Mouse (Mus musculus) neural tube, embryonic 14.5 days (tissue): ENCODE data around the gene Krt5. TPM values are rescaled to one million over a fixed set of nuclear protein-coding genes. Genes with fewer than 3 reads are reported as not detected.
"Not testable (repeated sequence)": the region's sequence is repeated elsewhere in the genome, so short reads cannot be mapped to it uniquely, and the experiment has no call there.

Experiments
- ATAC-seq: fragments of 200-750 bp; cut with Nextera tagmentation; 2 replicates; pipeline ENCODE4 v1.8.0; 2017; ENCODE audit warnings: low read depth, mild to moderate bottlenecking, moderate TSS enrichment, moderate library complexity
- H3K27ac ChIP-seq: fragments of 300-500 bp; sonication (generic); 2 replicates; pipeline ENCODE4 v1.5.1; 2014; ENCODE audit warnings: low read depth, mild to moderate bottlenecking, control low read depth, low read length, moderate library complexity, mixed read lengths
- H3K27me3 ChIP-seq: fragments of 300-500 bp; sonication (generic); 2 replicates; pipeline ENCODE4 v1.6.1; 2014; ENCODE audit warnings: low read length; ENCODE audit not compliant: control insufficient read depth, insufficient read depth
- H3K36me3 ChIP-seq: fragments of 300-500 bp; sonication (generic); 2 replicates; pipeline ENCODE4 v1.6.1; 2014; ENCODE audit warnings: low read length, mixed read lengths; ENCODE audit not compliant: control insufficient read depth, insufficient read depth
- H3K4me1 ChIP-seq: fragments of 300-500 bp; sonication (generic); 2 replicates; pipeline ENCODE4 v1.6.1; 2014; ENCODE audit warnings: low read length; ENCODE audit not compliant: control insufficient read depth, insufficient read depth
- H3K4me2 ChIP-seq: fragments of 300-500 bp; sonication (generic); 2 replicates; pipeline ENCODE4 v1.6.1; 2014; ENCODE audit warnings: mild to moderate bottlenecking, low read depth, low read length, control low read depth
- H3K4me3 ChIP-seq: fragments of 300-500 bp; sonication (generic); 2 replicates; pipeline ENCODE4 v1.5.1; 2014; ENCODE audit warnings: low read depth, low read length, control low read depth, mixed read lengths
- H3K9ac ChIP-seq: fragments of 300-500 bp; sonication (generic); replicated peaks from 2 replicates; pipeline ENCODE4 v1.6.1; 2014; ENCODE audit warnings: low read depth, mild to moderate bottlenecking, control low read depth, low read length, mixed read lengths
- H3K9me3 ChIP-seq: fragments of 300-500 bp; sonication (generic); 2 replicates; pipeline ENCODE4 v1.6.1; 2016; ENCODE audit warnings: low read length; ENCODE audit not compliant: control insufficient read depth
- WGBS: fragments of 180-500 bp; shearing (Covaris S2); extraction: QIAGEN DNeasy Blood & Tissue Kit; methylation state at CpG from one replicate; pipeline ENCODE4 v1.1.7; 2014; 5-methylcytosine and 5-hydroxymethylcytosine counted together
- polyA plus RNA-seq: library from polyadenylated mRNA; unstranded; fragments of >200 nt; fragmentation: Nextera tagmentation; extraction: Ambion mirVana; gene quantifications from 2 replicates; pipeline ENCODE4 v1.2.1, GENCODE M21; 2014

The Krt5 gene
- polyA plus RNA-seq, 1 experiment from 2014 or later, result not detected

GRCm38 (mm10) chr15:101704066-101704465 is 8.6 kb downstream of the Krt5 start:
- Histone ChIP-seq H3K9me3 (no peaks in the 10 kb centered on the region), H3K36me3 (no peaks in the 10 kb centered on the region), H3K4me1 (no peaks in the 10 kb centered on the region), H3K27me3 (no peaks in the 10 kb centered on the region), H3K4me3 (no peak overlapping the region), H3K9ac (no peak overlapping the region), H3K27ac (no peak overlapping the region), H3K4me2 (no peak overlapping the region)
- 71% methylated on average over 4 of the region's 4 CpGs for WGBS
- no peak for ATAC-seq

DNA sequence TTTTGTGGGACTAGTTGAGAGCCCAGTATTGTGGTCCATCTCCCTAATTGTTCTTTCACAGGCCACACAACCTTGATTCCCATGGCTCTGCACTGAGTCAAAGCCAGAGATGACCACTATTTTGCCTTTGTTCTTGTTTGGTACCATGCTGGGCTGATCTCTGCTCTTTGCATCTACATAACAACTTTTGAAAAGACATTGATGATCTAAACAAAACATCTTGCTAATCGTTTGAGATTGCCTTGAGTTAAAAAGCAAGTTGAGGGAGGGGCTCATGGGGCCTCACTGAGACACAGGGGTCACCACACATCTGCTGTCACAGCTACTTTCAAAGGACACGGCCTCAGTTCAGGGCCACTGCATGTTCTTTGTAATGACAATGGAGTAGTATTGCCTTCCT is 10.3 kb downstream of the Krt5 start:
- WGBS, result 6% methylated on average over 2 of the region's 2 CpGs
- H3K27me3 ChIP-seq, result no peaks in the 10 kb centered on the region
- no peaks in the 10 kb centered on the region for H3K9me3 ChIP-seq
- no peak overlapping the region for H3K27ac ChIP-seq
- H3K36me3 ChIP-seq, result no peaks in the 10 kb centered on the region
- H3K4me3 ChIP-seq, result no peak overlapping the region
- no peak for ATAC-seq
- H3K9ac ChIP-seq, result no peak overlapping the region
- H3K4me1 ChIP-seq, result no peaks in the 10 kb centered on the region
- H3K4me2 ChIP-seq, result no peak overlapping the region

- no peaks in the 10 kb centered on the region for H3K4me1 ChIP-seq
- no peak for ATAC-seq
- H3K9me3 ChIP-seq, result no peaks in the 10 kb centered on the region
- no peak overlapping the region for H3K9ac ChIP-seq
- no peaks in the 10 kb centered on the region for H3K27me3 ChIP-seq
- 92% methylated on average over 8 of the region's 8 CpGs for WGBS
- H3K27ac ChIP-seq, result no peak overlapping the region
- H3K36me3 ChIP-seq, result no peaks in the 10 kb centered on the region
- H3K4me2 ChIP-seq, result no peak overlapping the region
- H3K4me3 ChIP-seq, result no peak overlapping the region
Observed at GRCm38 (mm10) chr15:101699866-101700265, 12.8 kb downstream of the Krt5 start.

GRCm38 (mm10) chr15:101699192-101699591 is 13.5 kb downstream of the Krt5 start:
- Histone ChIP-seq H3K4me1 (no peaks in the 10 kb centered on the region), H3K4me2 (no peak overlapping the region), H3K9me3 (no peaks in the 10 kb centered on the region), H3K9ac (no peak overlapping the region), H3K36me3 (no peaks in the 10 kb centered on the region), H3K27me3 (no peaks in the 10 kb centered on the region), H3K27ac (no peak overlapping the region), H3K4me3 (no peak overlapping the region)
- no peak for ATAC-seq
- WGBS, result 75% methylated on average over 3 of the region's 3 CpGs

- H3K36me3 ChIP-seq, result no peaks in the 10 kb centered on the region
- no peak overlapping the region for H3K27ac ChIP-seq
- no peaks in the 10 kb centered on the region for H3K27me3 ChIP-seq
- no peak for ATAC-seq
- H3K4me3 ChIP-seq, result no peak overlapping the region
- H3K4me1 ChIP-seq, result no peaks in the 10 kb centered on the region
- H3K9ac ChIP-seq, result no peak overlapping the region
- 75% methylated on average over 8 of the region's 8 CpGs for WGBS
- H3K4me2 ChIP-seq, result no peak overlapping the region
- H3K9me3 ChIP-seq, result no peaks in the 10 kb centered on the region
Observed at GRCm38 (mm10) chr15:101697326-101698188, 15.1 kb downstream of the Krt5 start.

- no peaks in the 10 kb centered on the region for H3K27me3 ChIP-seq
- no peak within 1 kb of the TSS for H3K9ac ChIP-seq
- no peak within 1 kb of the TSS for H3K4me2 ChIP-seq
- no peak for ATAC-seq
- no peaks in the 10 kb centered on the region for H3K4me1 ChIP-seq
- no peak within 1 kb of the TSS for H3K4me3 ChIP-seq
- no peaks in the 10 kb centered on the region for H3K9me3 ChIP-seq
- WGBS, result 89% methylated on average over 5 of the region's 5 CpGs
- no peak within 1 kb of the TSS for H3K27ac ChIP-seq
- H3K36me3 ChIP-seq, result no peaks in the 10 kb centered on the region
Observed at GRCm38 (mm10) chr15:101694207-101694606, 18.5 kb downstream of the Krt5 start, which contains the start of gene Krt6a. Krt6a (minus strand) TSS chr15:101694307.

GRCm38 (mm10) chr15:101690460-101690859 is 22.2 kb downstream of the Krt5 start:
- H3K4me3 ChIP-seq, H3K4me2 ChIP-seq, H3K4me1 ChIP-seq, H3K36me3 ChIP-seq, H3K9me3 ChIP-seq, H3K9ac ChIP-seq, ATAC-seq, H3K27me3 ChIP-seq, H3K27ac ChIP-seq: not testable (repeated sequence)
- WGBS, result 96% methylated on average over 5 of the region's 5 CpGs

DNA sequence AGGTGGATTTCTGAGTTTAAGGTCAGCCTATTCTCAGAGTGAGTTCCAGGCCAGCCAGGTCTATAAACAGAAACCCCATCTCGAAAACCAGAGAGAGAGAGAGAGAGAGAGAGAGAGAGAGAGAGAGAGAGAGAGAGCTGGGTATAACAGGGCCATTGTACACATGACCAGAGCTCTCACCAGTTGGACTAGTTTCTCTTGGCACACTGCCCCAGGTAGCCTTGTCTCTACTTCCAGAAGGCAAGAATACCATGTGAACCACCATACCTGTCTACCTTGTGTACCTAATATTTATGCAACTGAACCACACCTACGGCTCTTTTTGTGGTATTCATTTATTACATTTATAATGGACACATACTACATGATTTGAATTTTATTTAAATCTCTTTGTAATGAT is 24.5 kb downstream of the Krt5 start:
- Histone ChIP-seq H3K36me3 (no peaks in the 10 kb centered on the region), H3K27ac (no peak overlapping the region), H3K9ac (no peak overlapping the region), H3K4me1 (no peaks in the 10 kb centered on the region), H3K9me3 (no peaks in the 10 kb centered on the region), H3K27me3 (no peaks in the 10 kb centered on the region), H3K4me2 (no peak overlapping the region), H3K4me3 (no peak overlapping the region)
- ATAC-seq, result no peak
- WGBS, result 73% methylated on average over 2 of the region's 2 CpGs

DNA sequence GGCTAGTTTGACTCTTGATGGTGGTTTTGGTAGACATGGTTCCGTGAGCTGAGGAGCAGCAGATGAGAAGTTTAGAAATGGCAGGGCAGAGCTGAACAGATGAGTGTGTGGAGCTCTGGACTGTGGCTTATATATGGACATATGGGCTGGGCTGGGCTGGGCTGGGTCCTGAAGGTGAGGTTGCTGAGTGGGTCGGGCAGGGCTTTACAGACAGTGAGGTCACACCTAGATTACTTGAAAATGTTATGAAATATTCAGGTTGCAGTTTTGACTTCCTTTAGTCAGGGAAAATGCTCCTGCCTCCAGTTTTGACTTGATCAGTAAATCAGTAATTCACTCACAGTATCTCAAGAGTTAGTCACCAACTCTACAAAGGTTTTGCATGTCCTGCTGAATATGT is 32.5 kb downstream of the Krt5 start, which contains the start of gene Krt6b:
Gene Krt6b (minus strand): TSS at position 101 of the 400 bp plus-strand sequence.
- WGBS, result 95% methylated on average over 2 of the region's 2 CpGs
- ATAC-seq, result no peak
- Histone ChIP-seq H3K27me3 (no peaks in the 10 kb centered on the region), H3K9me3 (no peaks in the 10 kb centered on the region), H3K9ac (no peak within 1 kb of the TSS), H3K36me3 (no peaks in the 10 kb centered on the region), H3K27ac (no peak within 1 kb of the TSS), H3K4me2 (no peak within 1 kb of the TSS), H3K4me1 (no peaks in the 10 kb centered on the region), H3K4me3 (no peak within 1 kb of the TSS)
